Mouse (Mus musculus) forebrain, embryonic 15.5 days (tissue): ENCODE data around the gene Cstad. TPM values are rescaled to one million over a fixed set of nuclear protein-coding genes. Genes with fewer than 3 reads are reported as not detected.

Experiments used
- ATAC-seq: fragments of 200-750 bp; cut with Nextera tagmentation; replicated peaks from 2 replicates; pipeline ENCODE4 v1.8.0; 2017; ENCODE audit warnings: mild to moderate bottlenecking, moderate TSS enrichment, moderate library complexity
- H3K27ac ChIP-seq: fragments of 300-500 bp; sonication (generic); replicated peaks from 2 replicates; pipeline ENCODE4 v1.5.1; 2015; ENCODE audit warnings: mild to moderate bottlenecking, inconsistent platforms
- H3K27me3 ChIP-seq: fragments of 300-500 bp; sonication (generic); 2 replicates; pipeline ENCODE4 v1.6.1; 2015; ENCODE audit warnings: inconsistent platforms
- H3K36me3 ChIP-seq: fragments of 300-500 bp; sonication (generic); 2 replicates; pipeline ENCODE4 v1.6.1; 2015; ENCODE audit warnings: mild to moderate bottlenecking, inconsistent platforms
- H3K4me1 ChIP-seq: fragments of 300-500 bp; sonication (generic); 2 replicates; pipeline ENCODE4 v1.6.1; 2015; ENCODE audit warnings: inconsistent platforms
- H3K4me2 ChIP-seq: fragments of 300-500 bp; sonication (generic); replicated peaks from 2 replicates; pipeline ENCODE4 v1.6.1; 2015; ENCODE audit warnings: mild to moderate bottlenecking, inconsistent platforms
- H3K4me3 ChIP-seq: fragments of 300-500 bp; sonication (generic); 2 replicates; pipeline ENCODE4 v1.5.1; 2015; ENCODE audit warnings: mild to moderate bottlenecking, inconsistent platforms
- H3K9ac ChIP-seq: fragments of 300-500 bp; sonication (generic); replicated peaks from 2 replicates; pipeline ENCODE4 v1.6.1; 2015; ENCODE audit warnings: mild to moderate bottlenecking, inconsistent platforms
- H3K9me3 ChIP-seq: fragments of 300-500 bp; sonication (generic); 2 replicates; pipeline ENCODE4 v1.6.1; 2016; ENCODE audit warnings: inconsistent platforms
- WGBS: fragments of 180-500 bp; shearing (Covaris S2); methylation state at CpG from one replicate; pipeline ENCODE4 v1.1.7; 2015; ENCODE audit warnings: mixed read lengths; 5-methylcytosine and 5-hydroxymethylcytosine counted together
- polyA plus RNA-seq: library from polyadenylated mRNA; unstranded; fragments of >200 nt; fragmentation: Nextera tagmentation; extraction: Ambion mirVana; gene quantifications from 2 replicates; pipeline ENCODE4 v1.2.1, GENCODE M21; 2015

Cstad gene
- polyA plus RNA-seq, 1 experiment from 2014 or later = 1.4 TPM

DNA sequence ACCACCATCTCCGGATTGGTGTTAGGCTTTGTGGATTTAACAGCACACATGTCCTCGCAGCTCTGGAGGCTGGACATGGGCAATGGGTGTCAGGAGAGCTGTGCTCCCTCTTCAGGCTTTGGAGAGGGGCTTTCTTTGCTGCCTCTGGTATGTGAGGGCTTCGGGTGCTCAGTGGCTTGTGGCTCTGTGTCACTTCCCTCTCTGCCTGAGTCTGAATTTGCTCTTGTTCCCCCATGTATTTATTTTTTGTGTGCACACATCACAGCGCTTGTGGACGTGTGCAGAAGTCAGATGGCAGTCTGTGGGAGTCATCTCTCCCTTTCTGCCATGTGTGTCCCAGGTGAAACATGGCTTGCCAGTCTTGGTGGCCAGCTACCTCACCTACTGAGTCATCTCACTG, 60.9 kb downstream of the Cstad start:
- ATAC-seq = no peak
- WGBS = 87% methylated on average over 5 of the region's 5 CpGs

DNA sequence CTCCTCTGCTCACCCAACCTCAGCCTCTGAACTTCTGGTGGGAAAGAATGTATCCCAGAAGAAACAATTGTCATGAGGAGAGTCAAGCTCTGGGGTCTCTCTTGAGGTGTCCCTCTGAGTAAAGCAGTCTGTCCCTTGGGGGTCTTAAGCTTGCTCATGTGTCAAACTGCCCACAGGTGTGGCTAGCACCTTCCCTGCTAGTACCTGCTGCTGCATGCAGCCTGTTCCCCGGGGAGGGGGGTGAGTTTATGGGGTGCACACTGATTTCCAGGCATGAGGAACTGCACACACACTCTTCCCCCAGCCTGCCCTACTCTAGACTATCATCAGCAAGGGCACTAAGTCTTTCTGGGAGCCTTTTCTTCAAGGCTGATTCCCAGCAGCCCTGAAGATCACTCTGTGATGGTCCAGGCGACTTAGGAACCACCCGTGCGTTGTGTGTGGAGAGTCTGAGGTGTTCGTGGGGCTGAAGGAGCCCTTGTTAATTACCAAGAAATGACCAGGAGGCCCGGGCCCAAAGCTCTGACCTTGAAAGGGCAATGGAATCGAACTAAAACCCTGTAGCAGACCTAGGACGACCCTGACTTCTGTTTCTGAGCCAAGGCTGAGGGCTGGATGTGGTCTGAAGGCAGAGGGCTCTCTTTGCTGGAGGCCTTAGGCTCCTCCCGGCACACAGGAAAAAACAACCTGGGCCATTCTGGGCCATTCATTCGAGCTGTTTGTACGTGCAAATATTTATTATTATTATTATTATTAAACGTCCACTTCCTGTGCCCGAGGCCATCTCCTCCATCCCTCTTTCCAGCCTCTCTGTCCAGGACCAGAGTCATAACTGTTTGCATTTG, 62.1 kb downstream of the Cstad start:
- Histone ChIP-seq H3K9me3 (no peaks in the 10 kb centered on the region), H3K4me2 (no peak overlapping the region), H3K27me3 (no peaks in the 10 kb centered on the region), H3K27ac (peak overlapping the region; percentile 98), H3K4me3 (no peak overlapping the region), H3K36me3 (no peaks in the 10 kb centered on the region), H3K4me1 (peaks cover 81% of the 10 kb centered on the region), H3K9ac (0 out of 2 replicates have a peak overlapping the region, but pooled peaks have one; percentile 51)
- no peak for ATAC-seq
- 47% methylated on average over 13 of the region's 13 CpGs for whole genome bisulfite sequencing

More for the DNA sequence above, 60.9 kb downstream of the Cstad start:
- no peak overlapping the region for H3K9ac ChIP-seq
- no peaks in the 10 kb centered on the region for H3K27me3 ChIP-seq
- H3K36me3 ChIP-seq = no peaks in the 10 kb centered on the region
- no peak overlapping the region for H3K4me2 ChIP-seq
- H3K9me3 ChIP-seq = no peaks in the 10 kb centered on the region
- peak overlapping the region; percentile 17; the same call in 1 of the 2 replicates for H3K27ac ChIP-seq
- H3K4me3 ChIP-seq = no peak overlapping the region
- H3K4me1 ChIP-seq = peaks cover 78% of the 10 kb centered on the region

DNA sequence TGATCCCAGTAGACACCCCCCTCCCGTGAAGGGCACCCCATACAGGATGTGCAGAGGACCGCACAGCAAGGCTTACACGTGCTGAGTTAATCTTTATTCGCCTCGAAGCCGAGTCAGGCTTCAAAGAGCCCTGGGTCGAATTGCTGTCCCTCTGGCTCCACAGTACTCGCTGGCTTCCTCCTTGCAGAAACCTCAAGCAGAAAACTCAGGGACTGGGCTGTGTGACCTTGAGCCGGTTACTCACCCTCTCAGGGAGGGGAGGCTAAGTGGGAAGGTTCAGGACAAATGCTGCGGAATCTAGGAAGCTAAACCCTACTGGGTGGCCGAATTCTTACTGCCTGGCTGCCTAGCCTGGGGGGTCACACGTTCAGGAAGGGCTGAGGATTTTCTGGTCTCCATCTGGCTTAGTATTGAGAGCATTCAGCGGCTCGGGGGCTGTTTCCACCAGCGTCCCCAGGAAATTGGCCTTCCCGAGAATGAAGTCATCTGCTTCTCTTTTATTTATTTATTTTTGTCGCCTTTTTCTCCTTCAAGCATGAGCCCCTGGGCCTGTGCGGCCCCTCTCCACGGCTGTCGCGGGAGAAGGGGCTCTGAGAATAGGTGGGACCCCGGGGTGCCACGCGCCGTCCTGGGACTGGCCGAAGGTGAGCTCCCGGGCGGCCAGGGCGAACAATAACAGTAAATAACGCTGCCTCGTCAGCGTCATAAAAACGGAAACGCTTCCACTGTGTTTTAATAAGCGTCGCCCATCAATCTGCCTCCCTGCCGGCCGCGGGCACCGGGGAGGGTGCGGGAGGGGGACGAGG, 63.0 kb downstream of the Cstad start:
- no peaks in the 10 kb centered on the region for H3K9me3 ChIP-seq
- no peaks in the 10 kb centered on the region for H3K36me3 ChIP-seq
- peak; percentile 36 for ATAC-seq
- H3K9ac ChIP-seq = peak overlapping the region; percentile 51
- H3K4me3 ChIP-seq = peak overlapping the region; percentile 37
- H3K4me2 ChIP-seq = peak overlapping the region; percentile 60
- peaks cover 72% of the 10 kb centered on the region for H3K4me1 ChIP-seq
- peak overlapping the region; percentile 98 for H3K27ac ChIP-seq
- WGBS = 2% methylated on average over 42 of the region's 42 CpGs
- H3K27me3 ChIP-seq = no peaks in the 10 kb centered on the region

DNA sequence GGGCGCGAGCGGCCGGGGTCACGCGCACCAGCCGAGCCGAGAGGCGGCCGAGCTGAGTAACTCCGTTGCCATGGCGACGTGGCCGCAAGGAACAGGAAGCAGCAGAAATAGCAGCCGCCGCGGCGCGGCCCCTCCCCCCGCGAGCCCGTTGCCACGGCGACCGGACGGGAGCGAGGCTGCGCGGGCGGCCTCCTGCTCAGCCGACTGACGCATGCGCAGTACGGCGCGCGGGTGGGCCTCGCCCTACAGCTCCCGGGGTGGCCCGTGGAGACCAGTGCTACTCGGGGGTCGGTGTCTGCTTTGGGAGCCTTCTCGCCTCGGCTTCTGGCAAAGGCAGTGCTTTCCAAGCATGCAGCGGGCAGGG, 63.6 kb downstream of the Cstad start:
- whole genome bisulfite sequencing = under 1% methylated on average over 45 of the region's 45 CpGs
- Histone ChIP-seq H3K27ac (peak overlapping the region; percentile 98), H3K4me1 (peaks cover 69% of the 10 kb centered on the region), H3K36me3 (no peaks in the 10 kb centered on the region), H3K4me2 (peak overlapping the region; percentile 60), H3K27me3 (no peaks in the 10 kb centered on the region), H3K4me3 (peak overlapping the region; percentile 37), H3K9ac (peak overlapping the region; percentile 51), H3K9me3 (no peaks in the 10 kb centered on the region)
- peak; percentile 88 for ATAC-seq

Other genes starting within 250 kb of the Cstad start
- gene Sh3glb2, start 235.7 kb upstream of the Cstad start, polyA plus RNA-seq = 160 and 165 TPM in 2 replicates
- gene Miga2, start 230.8 kb upstream of the Cstad start, polyA plus RNA-seq = 27.2 and 27.6 TPM in 2 replicates
- gene Dolpp1, start 202.8 kb upstream of the Cstad start, polyA plus RNA-seq = 60.0 and 60.3 TPM in 2 replicates
- 20.5 and 22.6 TPM in 2 replicates for gene Crat, start 179.2 kb upstream of the Cstad start, polyA plus RNA-seq
- 146 and 152 TPM in 2 replicates for gene Ptpa, start 179.0 kb upstream of the Cstad start, polyA plus RNA-seq
- gene Ier5l, start 120.8 kb upstream of the Cstad start, polyA plus RNA-seq = 2.0 and 2.5 TPM in 2 replicates
- gene 1700001O22Rik, start 208.6 kb downstream of the Cstad start, polyA plus RNA-seq = 2.6 and 3.7 TPM in 2 replicates
- 117 and 131 TPM in 2 replicates for gene Ntmt1, start 212.8 kb downstream of the Cstad start, polyA plus RNA-seq
- 43.3 and 45.3 TPM in 2 replicates for gene Asb6, start 235.3 kb downstream of the Cstad start, polyA plus RNA-seq
- gene Prrx2, start 239.9 kb downstream of the Cstad start, polyA plus RNA-seq = 1.6 and 3.1 TPM in 2 replicates